Mouse (Mus musculus) embryonic facial prominence, embryonic 14.5 days (tissue): ENCODE data around the gene Cryab. TPM values are rescaled to one million over a fixed set of nuclear protein-coding genes. Genes with fewer than 3 reads are reported as not detected.

Experiments
- ATAC-seq: fragments of 200-750 bp; cut with Nextera tagmentation; 2 replicates; pipeline ENCODE4 v1.8.0; 2017; ENCODE audit warnings: low read depth, moderate number of reproducible peaks, moderate TSS enrichment
- DNase-seq: peaks from one replicate; pipeline ENCODE4 v3.0.0-alpha.2; 2015; ENCODE audit warnings: low spot score
- H3K27ac ChIP-seq: fragments of 300-500 bp; sonication (generic); replicated peaks from 2 replicates; pipeline ENCODE4 v1.5.1; 2014; ENCODE audit warnings: low read depth, mild to moderate bottlenecking, low read length, moderate library complexity
- H3K27me3 ChIP-seq: fragments of 300-500 bp; sonication (generic); replicated peaks from 2 replicates; pipeline ENCODE4 v1.6.1; 2014; ENCODE audit warnings: low read length; ENCODE audit not compliant: control insufficient read depth, insufficient read depth
- H3K36me3 ChIP-seq: fragments of 300-500 bp; sonication (generic); 2 replicates; pipeline ENCODE4 v1.6.1; 2014; ENCODE audit warnings: low read length, mixed read lengths; ENCODE audit not compliant: control insufficient read depth, insufficient read depth
- H3K4me1 ChIP-seq: fragments of 300-500 bp; sonication (generic); 2 replicates; pipeline ENCODE4 v1.6.1; 2014; ENCODE audit warnings: antibody characterized with exemption, low read length; ENCODE audit not compliant: control insufficient read depth, insufficient read depth
- H3K4me2 ChIP-seq: fragments of 300-500 bp; sonication (generic); 2 replicates; pipeline ENCODE4 v1.6.1; 2014; ENCODE audit warnings: low read depth, mild to moderate bottlenecking, low read length, moderate library complexity, mixed read lengths
- H3K4me3 ChIP-seq: fragments of 300-500 bp; sonication (generic); 2 replicates; pipeline ENCODE4 v1.5.1; 2014; ENCODE audit warnings: low read depth, mild to moderate bottlenecking, low read length
- H3K9ac ChIP-seq: fragments of 300-500 bp; sonication (generic); 2 replicates; pipeline ENCODE4 v1.6.1; 2014; ENCODE audit warnings: low read depth, mild to moderate bottlenecking, low read length, moderate library complexity, mixed read lengths
- H3K9me3 ChIP-seq: fragments of 300-500 bp; sonication (generic); 2 replicates; pipeline ENCODE4 v1.6.1; 2016; ENCODE audit warnings: low read length; ENCODE audit not compliant: control insufficient read depth
- WGBS: fragments of 180-500 bp; shearing (Covaris S2); extraction: QIAGEN DNeasy Blood & Tissue Kit; methylation state at CpG from one replicate; pipeline ENCODE4 v1.1.7; 2014; 5-methylcytosine and 5-hydroxymethylcytosine counted together
- polyA plus RNA-seq: library from polyadenylated mRNA; unstranded; fragments of >200 nt; fragmentation: Nextera tagmentation; extraction: Ambion mirVana; gene quantifications from 2 replicates; pipeline ENCODE4 v1.2.1, GENCODE M21; 2014

Cryab gene
- polyA plus RNA-seq, 1 experiment from 2014 or later, result 275 TPM

DNA sequence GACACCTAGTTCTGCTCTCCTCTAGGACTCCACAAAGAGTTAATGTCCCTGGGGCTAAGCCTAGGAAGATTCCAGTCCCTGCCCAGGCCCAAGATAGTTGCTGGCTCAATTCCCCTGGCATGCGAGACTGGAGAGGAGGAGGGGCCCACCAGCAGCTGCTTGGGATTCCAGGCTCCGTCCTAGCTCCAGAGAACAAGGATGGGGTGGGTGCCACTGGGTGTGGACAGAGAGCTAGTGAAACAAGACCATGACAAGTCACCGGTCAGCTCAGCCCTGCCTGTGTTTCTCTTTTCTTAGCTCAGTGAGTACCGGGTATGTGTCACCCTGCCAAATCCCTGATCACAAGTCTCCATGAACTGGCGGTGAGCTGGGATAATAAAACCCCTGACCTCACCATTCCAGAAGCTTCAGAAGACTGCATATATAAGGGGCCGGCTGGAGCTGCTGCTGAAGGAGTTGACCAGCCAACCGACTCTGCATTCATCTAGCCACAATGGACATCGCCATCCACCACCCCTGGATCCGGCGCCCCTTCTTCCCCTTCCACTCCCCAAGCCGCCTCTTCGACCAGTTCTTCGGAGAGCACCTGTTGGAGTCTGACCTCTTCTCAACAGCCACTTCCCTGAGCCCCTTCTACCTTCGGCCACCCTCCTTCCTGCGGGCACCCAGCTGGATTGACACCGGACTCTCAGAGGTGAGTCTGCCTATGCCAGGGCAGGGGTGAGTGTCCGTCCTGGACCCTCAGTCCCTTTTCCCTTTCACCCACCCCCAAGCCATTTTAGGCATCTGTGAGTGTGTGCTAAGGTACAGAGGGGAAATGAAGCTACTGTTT lies 1.9 kb downstream of the Cryab start:
- Histone ChIP-seq H3K9ac (0 out of 2 replicates have a peak overlapping the region, but pooled peaks have one; percentile 11), H3K27ac (peak overlapping the region; percentile 55; the same call in 1 of the 2 replicates), H3K4me2 (peak overlapping the region; percentile 31; the same call in 1 of the 2 replicates)

DNA sequence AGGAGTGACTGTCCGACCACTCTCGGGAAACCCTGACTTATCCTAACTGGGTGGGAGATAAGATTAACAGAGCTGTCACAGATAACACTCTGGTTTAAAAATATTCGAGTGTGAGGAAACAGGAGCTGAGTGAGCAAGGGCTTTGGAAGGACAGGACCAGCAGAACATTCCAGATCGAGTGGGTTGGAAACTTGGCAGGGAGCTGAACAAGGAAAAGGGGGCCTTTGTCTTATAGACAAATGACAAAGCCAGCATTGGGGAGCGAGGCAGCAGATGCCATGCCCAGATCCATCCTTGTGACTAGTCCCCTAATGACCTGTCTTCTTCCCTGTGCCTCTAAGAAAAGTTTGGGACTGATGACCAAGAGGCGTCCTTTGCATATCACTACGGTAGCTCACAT lies 2.8 kb downstream of the Cryab start:
- H3K9me3 ChIP-seq, result no peaks in the 10 kb centered on the region
- H3K4me3 ChIP-seq, result no peak overlapping the region; the same call in 1 of the 2 replicates
- H3K4me1 ChIP-seq, result peaks cover 21% of the 10 kb centered on the region
- no peak overlapping the region for H3K9ac ChIP-seq
- ATAC-seq (no peak), DNase-seq (no peak)
- no peaks in the 10 kb centered on the region for H3K36me3 ChIP-seq
- H3K4me2 ChIP-seq, result 0 out of 2 replicates have a peak overlapping the region, but pooled peaks have one; percentile 9
- WGBS, result 68% methylated on average over 7 of the region's 7 CpGs
- no peak overlapping the region for H3K27ac ChIP-seq
- no peaks in the 10 kb centered on the region for H3K27me3 ChIP-seq

More for the DNA sequence above, 1.9 kb downstream of the Cryab start:
- peaks cover 21% of the 10 kb centered on the region for H3K4me1 ChIP-seq
- H3K27me3 ChIP-seq, result no peaks in the 10 kb centered on the region
- 67% methylated on average over 17 of the region's 17 CpGs for WGBS
- DNase-seq, result peak; percentile 86
- no peaks in the 10 kb centered on the region for H3K9me3 ChIP-seq
- peak; percentile 80 for ATAC-seq
- peak overlapping the region; percentile 17; the same call in 1 of the 2 replicates for H3K4me3 ChIP-seq
- no peaks in the 10 kb centered on the region for H3K36me3 ChIP-seq

GRCm38 (mm10) chr9:50756711-50757110 lies 5.6 kb downstream of the Cryab start:
- WGBS, result 60% methylated on average over 5 of the region's 5 CpGs
- no peaks in the 10 kb centered on the region for H3K9me3 ChIP-seq
- no peak overlapping the region for H3K27ac ChIP-seq

GRCm38 (mm10) chr9:50761520-50762243 lies 10.6 kb downstream of the Cryab start:
- ATAC-seq (0 out of 2 replicates have a peak, but pooled peaks have one; percentile 37), DNase-seq (no peak)
- Histone ChIP-seq H3K9ac (no peak overlapping the region), H3K9me3 (no peaks in the 10 kb centered on the region), H3K27ac (no peak overlapping the region), H3K4me2 (no peak overlapping the region), H3K4me3 (no peak overlapping the region), H3K36me3 (no peaks in the 10 kb centered on the region), H3K4me1 (no peaks in the 10 kb centered on the region), H3K27me3 (no peaks in the 10 kb centered on the region)
- 57% methylated on average over 6 of the region's 6 CpGs for WGBS

More at GRCm38 (mm10) chr9:50756711-50757110, 5.6 kb downstream of the Cryab start:
- ATAC-seq (no peak), DNase-seq (no peak)
- Histone ChIP-seq H3K4me2 (no peak overlapping the region), H3K4me3 (no peak overlapping the region), H3K36me3 (no peaks in the 10 kb centered on the region), H3K9ac (no peak overlapping the region), H3K27me3 (no peaks in the 10 kb centered on the region), H3K4me1 (peaks cover 11% of the 10 kb centered on the region)

- H3K27ac ChIP-seq, result no peak overlapping the region
- no peaks in the 10 kb centered on the region for H3K9me3 ChIP-seq
- no peak for DNase-seq
- H3K4me2 ChIP-seq, result no peak overlapping the region
- H3K27me3 ChIP-seq, result no peaks in the 10 kb centered on the region
- no peaks in the 10 kb centered on the region for H3K36me3 ChIP-seq
- no peak overlapping the region for H3K9ac ChIP-seq
- H3K4me1 ChIP-seq, result no peaks in the 10 kb centered on the region
- H3K4me3 ChIP-seq, result no peak overlapping the region
- WGBS, result 64% methylated on average over 1 of the region's 1 CpGs
- no peak for ATAC-seq
These were observed 12.2 kb downstream of the Cryab start for GRCm38 (mm10) chr9:50763331-50763730.

DNA sequence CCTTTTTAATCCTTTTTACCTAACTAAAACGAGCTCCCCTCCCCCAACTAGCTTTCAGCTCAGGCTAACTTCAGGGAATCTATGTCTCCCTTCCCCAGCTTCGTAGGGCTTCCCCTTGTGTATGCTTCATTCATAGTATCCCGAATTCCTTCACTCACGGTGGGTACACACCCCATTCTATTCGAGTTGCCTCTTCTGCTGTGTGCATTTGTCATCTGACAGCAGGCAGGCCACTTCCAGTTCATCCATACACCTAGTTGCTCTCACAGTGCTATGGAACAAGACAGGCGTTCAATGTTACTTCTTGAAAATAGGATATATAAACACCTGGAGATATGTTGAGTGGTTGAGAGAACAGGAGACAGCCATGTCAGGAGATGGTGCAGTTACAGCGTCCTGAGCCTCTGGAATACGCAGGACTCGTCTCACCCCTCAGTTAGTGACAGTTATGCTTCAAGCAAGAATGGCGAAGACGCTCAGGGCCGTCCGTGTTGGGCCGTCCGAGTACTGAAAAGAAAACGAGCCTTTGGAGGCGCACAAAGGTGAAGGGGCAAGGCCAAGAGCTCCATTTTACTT lies 16.5 kb downstream of the Cryab start:
- peak overlapping the region; percentile 69 for H3K4me2 ChIP-seq
- no peaks in the 10 kb centered on the region for H3K9me3 ChIP-seq
- WGBS, result 6% methylated on average over 17 of the region's 17 CpGs
- peak overlapping the region; percentile 60 for H3K4me3 ChIP-seq
- H3K36me3 ChIP-seq, result peaks cover 17% of the 10 kb centered on the region; the same call in 1 of the 2 replicates
- ATAC-seq (no peak), DNase-seq (no peak)
- no peaks in the 10 kb centered on the region for H3K27me3 ChIP-seq
- H3K9ac ChIP-seq, result peak overlapping the region; percentile 70
- peak overlapping the region; percentile 91 for H3K27ac ChIP-seq
- H3K4me1 ChIP-seq, result peaks cover 6% of the 10 kb centered on the region; the same call in 1 of the 2 replicates

- 5% methylated on average over 41 of the region's 59 CpGs for WGBS
- H3K4me1 ChIP-seq, result peaks cover 6% of the 10 kb centered on the region; the same call in 1 of the 2 replicates
- peak within 1 kb of the TSS; percentile 91 for H3K27ac ChIP-seq
- no peaks in the 10 kb centered on the region for H3K27me3 ChIP-seq
- peaks cover 17% of the 10 kb centered on the region; the same call in 1 of the 2 replicates for H3K36me3 ChIP-seq
- peak within 1 kb of the TSS; percentile 60 for H3K4me3 ChIP-seq
- peak within 1 kb of the TSS; percentile 70 for H3K9ac ChIP-seq
- no peaks in the 10 kb centered on the region for H3K9me3 ChIP-seq
- H3K4me2 ChIP-seq, result peak within 1 kb of the TSS; percentile 69
- peak; percentile 99 for DNase-seq
- peak; percentile 96 for ATAC-seq
These were observed 17.2 kb downstream of the Cryab start, which contains the start of gene Fdxacb1 for GRCm38 (mm10) chr9:50768107-50769002. TSS of gene Fdxacb1 (plus strand) at chr9:50768236.
